Mouse (Mus musculus) limb, embryonic 14.5 days (tissue): ENCODE results near the gene Gm266. TPM values are rescaled to one million over a fixed set of nuclear protein-coding genes. Genes with fewer than 3 reads are reported as not detected.

Source experiments
- ATAC-seq: fragments of 200-750 bp; cut with Nextera tagmentation; 2 replicates; pipeline ENCODE4 v1.8.0; 2017; ENCODE audit warnings: low read depth, moderate number of reproducible peaks, moderate TSS enrichment; ENCODE audit not compliant: low FRiP score
- DNase-seq: peaks from one replicate; pipeline ENCODE4 v3.0.0-alpha.2; 2015; ENCODE audit warnings: low spot score
- H3K27ac ChIP-seq: fragments of 300-500 bp; sonication (generic); replicated peaks from 2 replicates; pipeline ENCODE4 v1.5.1; 2014; ENCODE audit warnings: low read depth, mild to moderate bottlenecking, low read length, moderate library complexity, mixed read lengths
- H3K27me3 ChIP-seq: fragments of 300-500 bp; sonication (generic); 2 replicates; pipeline ENCODE4 v1.6.1; 2014; ENCODE audit warnings: low read length, mixed read lengths; ENCODE audit not compliant: control insufficient read depth, insufficient read depth
- H3K36me3 ChIP-seq: fragments of 300-500 bp; sonication (generic); 2 replicates; pipeline ENCODE4 v1.6.1; 2014; ENCODE audit warnings: mild to moderate bottlenecking, low read length, moderate library complexity, mixed read lengths; ENCODE audit not compliant: control insufficient read depth, insufficient read depth
- H3K4me1 ChIP-seq: fragments of 300-500 bp; sonication (generic); 2 replicates; pipeline ENCODE4 v1.6.1; 2014; ENCODE audit warnings: antibody characterized with exemption, low read length, mixed read lengths; ENCODE audit not compliant: control insufficient read depth, insufficient read depth
- H3K4me2 ChIP-seq: fragments of 300-500 bp; sonication (generic); replicated peaks from 2 replicates; pipeline ENCODE4 v1.6.1; 2014; ENCODE audit warnings: low read depth, mild to moderate bottlenecking, low read length, moderate library complexity; ENCODE audit not compliant: severe bottlenecking
- H3K4me3 ChIP-seq: fragments of 300-500 bp; sonication (generic); replicated peaks from 2 replicates; pipeline ENCODE4 v1.5.1; 2014; ENCODE audit warnings: low read length
- H3K9ac ChIP-seq: fragments of 300-500 bp; sonication (generic); 2 replicates; pipeline ENCODE4 v1.6.1; 2014; ENCODE audit warnings: mild to moderate bottlenecking, low read depth, low read length, moderate library complexity; ENCODE audit not compliant: severe bottlenecking
- H3K9me3 ChIP-seq: fragments of 300-500 bp; sonication (generic); 2 replicates; pipeline ENCODE4 v1.6.1; 2016; ENCODE audit warnings: low read length; ENCODE audit not compliant: control insufficient read depth
- POLR2A ChIP-seq: fragments of 200-500 bp; IDR thresholded peaks from 2 replicates; pipeline ENCODE4 v1.8.0; 2012; ENCODE audit warnings: inconsistent platforms, mild to moderate bottlenecking, moderate library complexity, borderline replicate concordance; ENCODE audit not compliant: insufficient read depth, insufficient read length; ENCODE audit errors: extremely low read depth
- WGBS: fragments of 180-500 bp; shearing (Covaris S2); extraction: QIAGEN DNeasy Blood & Tissue Kit; methylation state at CpG from one replicate; pipeline ENCODE4 v1.1.7; 2014; 5-methylcytosine and 5-hydroxymethylcytosine counted together
- polyA plus RNA-seq, 2 experiments: library from polyadenylated mRNA; depleted of rRNA in 1 of 2; stranded (reverse) in 1 of 2; unstranded in 1 of 2; fragments of >200 nt; fragmentation: Nextera tagmentation in 1 of 2; extraction: Ambion mirVana in 1 of 2; gene quantifications; 2 replicates each; pipeline versions ENCODE4 v1.2.1 to v1.2.3; 2012 to 2014

Gm266 gene
- polyA plus RNA-seq, 2 experiments: 14.7 to 14.8 TPM

GRCm38 (mm10) chr12:111507962-111508361, 22.3 kb upstream of the Gm266 start:
- no peak overlapping the region for H3K4me3 ChIP-seq
- no peak for DNase-seq
- H3K9ac ChIP-seq: no peak overlapping the region
- no peak overlapping the region for H3K27ac ChIP-seq
- no peaks in the 10 kb centered on the region for H3K9me3 ChIP-seq
- no peaks in the 10 kb centered on the region for H3K36me3 ChIP-seq
- ATAC-seq: no peak
- H3K4me1 ChIP-seq: no peaks in the 10 kb centered on the region
- no peaks in the 10 kb centered on the region for H3K27me3 ChIP-seq
- WGBS: 90% methylated on average over 10 of the region's 10 CpGs
- H3K4me2 ChIP-seq: no peak overlapping the region
- no peak for TF ChIP-seq POLR2A

- H3K36me3 ChIP-seq: no peaks in the 10 kb centered on the region
- H3K4me3 ChIP-seq: no peak overlapping the region
- WGBS: 62% methylated on average over 5 of the region's 5 CpGs
- TF ChIP-seq POLR2A: no peak
- no peaks in the 10 kb centered on the region for H3K27me3 ChIP-seq
- H3K4me2 ChIP-seq: no peak overlapping the region
- no peak for DNase-seq
- no peak overlapping the region for H3K9ac ChIP-seq
- H3K9me3 ChIP-seq: no peaks in the 10 kb centered on the region
- H3K4me1 ChIP-seq: no peaks in the 10 kb centered on the region
- no peak overlapping the region for H3K27ac ChIP-seq
- ATAC-seq: no peak
Measured at GRCm38 (mm10) chr12:111507001-111507400, 21.4 kb upstream of the Gm266 start.

GRCm38 (mm10) chr12:111504904-111505303, 19.3 kb upstream of the Gm266 start:
- DNase-seq (peak; percentile 89), ATAC-seq (peak; percentile 85)
- Histone ChIP-seq H3K4me3 (peak overlapping the region; percentile 23; the same call in 1 of the 2 replicates), H3K4me1 (no peaks in the 10 kb centered on the region), H3K9me3 (no peaks in the 10 kb centered on the region), H3K27me3 (no peaks in the 10 kb centered on the region), H3K9ac (no peak overlapping the region), H3K4me2 (peak overlapping the region; percentile 39), H3K27ac (no peak overlapping the region), H3K36me3 (no peaks in the 10 kb centered on the region)
- TF ChIP-seq POLR2A: no peak
- 6% methylated on average over 12 of the region's 12 CpGs for WGBS

GRCm38 (mm10) chr12:111503571-111503970, 17.9 kb upstream of the Gm266 start:
- Histone ChIP-seq H3K36me3 (no peaks in the 10 kb centered on the region), H3K4me1 (no peaks in the 10 kb centered on the region), H3K27me3 (no peaks in the 10 kb centered on the region), H3K27ac (no peak overlapping the region), H3K4me2 (no peak overlapping the region), H3K9me3 (no peaks in the 10 kb centered on the region), H3K4me3 (no peak overlapping the region), H3K9ac (no peak overlapping the region)
- TF ChIP-seq POLR2A: no peak
- ATAC-seq (no peak), DNase-seq (no peak)
- WGBS: 71% methylated on average over 5 of the region's 5 CpGs

- ATAC-seq (no peak), DNase-seq (no peak)
- Histone ChIP-seq H3K27ac (no peak overlapping the region), H3K4me1 (no peaks in the 10 kb centered on the region), H3K4me3 (no peak overlapping the region), H3K36me3 (no peaks in the 10 kb centered on the region), H3K4me2 (no peak overlapping the region), H3K9me3 (no peaks in the 10 kb centered on the region), H3K27me3 (no peaks in the 10 kb centered on the region), H3K9ac (no peak overlapping the region)
- TF ChIP-seq POLR2A: no peak
- WGBS: 73% methylated on average over 12 of the region's 12 CpGs
Measured at GRCm38 (mm10) chr12:111503063-111503567, 17.5 kb upstream of the Gm266 start.

GRCm38 (mm10) chr12:111500725-111501124, 15.1 kb upstream of the Gm266 start:
- no peak overlapping the region for H3K4me3 ChIP-seq
- no peak overlapping the region for H3K4me2 ChIP-seq
- no peak overlapping the region for H3K9ac ChIP-seq
- H3K27ac ChIP-seq: no peak overlapping the region
- no peaks in the 10 kb centered on the region for H3K36me3 ChIP-seq
- H3K4me1 ChIP-seq: no peaks in the 10 kb centered on the region
- TF ChIP-seq POLR2A: no peak
- H3K27me3 ChIP-seq: no peaks in the 10 kb centered on the region
- no peaks in the 10 kb centered on the region for H3K9me3 ChIP-seq
- DNase-seq (no peak), ATAC-seq (no peak)
- 41% methylated on average over 5 of the region's 5 CpGs for WGBS
